Mouse (Mus musculus) large intestine, adult 2 months (tissue): Measurements from ENCODE around the gene Rai14. TPM values are rescaled to one million over a fixed set of nuclear protein-coding genes. Genes with fewer than 3 reads are reported as not detected.

ENCODE experiments used
- DNase-seq: peaks from one replicate; pipeline ENCODE4 v3.0.0-alpha.2; 2012; ENCODE audit warnings: low read depth, low spot score
- whole genome bisulfite sequencing: fragments of 180-500 bp; shearing (Covaris S2); methylation state at CpG from one replicate; pipeline ENCODE4 v1.1.7; 2018; 5-methylcytosine and 5-hydroxymethylcytosine counted together
- polyA plus RNA-seq: library from polyadenylated mRNA; depleted of rRNA; stranded (reverse); fragments of >200 nt; gene quantifications from 2 replicates; pipeline ENCODE4 v1.2.3, GENCODE M21; 2012

The Rai14 gene
- polyA plus RNA-seq, 1 experiment = 2.6 TPM

DNA sequence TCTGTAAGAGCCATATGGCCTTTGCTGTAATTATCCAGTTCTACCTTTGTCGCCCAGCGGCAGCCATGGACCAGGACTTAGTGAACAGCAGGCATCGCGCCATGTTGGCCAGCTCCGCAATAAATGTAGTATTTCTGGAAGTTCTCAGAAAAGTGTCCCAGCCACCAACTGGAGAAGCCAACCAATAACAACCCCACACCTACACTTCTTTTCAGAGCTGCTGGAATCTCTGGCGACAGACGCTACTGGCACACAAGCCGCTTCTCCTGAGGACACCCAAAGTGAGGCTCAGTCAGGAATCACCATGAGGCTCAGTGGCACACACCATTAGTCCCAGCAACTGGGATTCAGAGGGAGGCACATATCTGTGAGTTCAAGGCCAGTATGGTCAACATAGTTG is 82.4 kb downstream of the Rai14 start:
- WGBS = 98% methylated on average over 8 of the region's 8 CpGs
- no peak for DNase-seq

DNA sequence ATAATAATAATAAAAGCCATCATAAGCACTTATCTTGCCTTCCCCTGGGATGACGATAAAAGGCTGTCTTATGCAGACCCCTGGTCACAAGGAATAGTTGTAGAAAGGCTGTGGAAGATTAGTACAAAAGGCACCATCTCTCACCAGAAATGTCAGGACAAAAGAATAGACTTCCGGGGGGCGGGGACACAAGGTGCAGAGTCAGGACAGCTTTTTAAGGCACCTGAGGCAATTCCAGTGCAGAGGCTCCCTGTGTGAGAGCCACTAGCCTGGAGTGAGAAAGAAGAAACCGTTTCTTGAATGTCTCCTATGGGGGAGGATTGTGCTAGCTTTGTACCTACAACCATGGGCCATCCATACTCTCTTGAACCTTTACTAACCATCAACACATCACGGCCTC is 82.9 kb downstream of the Rai14 start:
- 96% methylated on average over 5 of the region's 5 CpGs for WGBS
- no peak for DNase-seq

- DNase-seq = no peak
- 87% methylated on average over 6 of the region's 6 CpGs for WGBS
Observed at GRCm38 (mm10) chr15:10628980-10629346, 85.5 kb downstream of the Rai14 start.

GRCm38 (mm10) chr15:10628131-10628979 is 86.1 kb downstream of the Rai14 start:
- 73% methylated on average over 16 of the region's 16 CpGs for WGBS
- DNase-seq = no peak

- 43% methylated on average over 10 of the region's 10 CpGs for WGBS
Observed at GRCm38 (mm10) chr15:10623571-10624227, 90.7 kb downstream of the Rai14 start.

GRCm38 (mm10) chr15:10621194-10621593 is 93.2 kb downstream of the Rai14 start:
- DNase-seq = no peak
- 89% methylated on average over 8 of the region's 8 CpGs for WGBS

More at GRCm38 (mm10) chr15:10623571-10624227, 90.7 kb downstream of the Rai14 start:
- no peak for DNase-seq

GRCm38 (mm10) chr15:10619678-10620077 is 94.7 kb downstream of the Rai14 start:
- DNase-seq = no peak
- 95% methylated on average over 3 of the region's 3 CpGs for WGBS

DNA sequence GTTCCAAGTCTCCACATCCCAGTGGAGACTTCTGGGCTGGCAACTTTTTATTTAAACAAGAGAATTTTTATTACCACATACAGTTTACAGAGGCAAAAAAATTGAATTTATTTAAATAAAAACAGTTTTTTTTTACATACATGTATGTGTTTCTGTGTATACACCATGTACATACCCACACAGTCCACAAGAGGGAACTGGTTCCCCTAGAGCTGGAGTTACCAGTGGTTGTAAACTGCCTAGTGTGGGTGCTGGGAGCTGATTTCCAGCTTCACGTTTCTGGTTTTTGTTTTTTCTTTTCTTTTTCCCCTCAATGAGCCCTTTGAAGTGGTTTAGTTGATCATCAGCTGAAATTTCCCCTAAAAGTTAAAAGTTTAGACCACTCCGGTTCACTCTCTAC is 96.1 kb downstream of the Rai14 start:
- no peak for DNase-seq
- 91% methylated on average over 2 of the region's 2 CpGs for WGBS

DNA sequence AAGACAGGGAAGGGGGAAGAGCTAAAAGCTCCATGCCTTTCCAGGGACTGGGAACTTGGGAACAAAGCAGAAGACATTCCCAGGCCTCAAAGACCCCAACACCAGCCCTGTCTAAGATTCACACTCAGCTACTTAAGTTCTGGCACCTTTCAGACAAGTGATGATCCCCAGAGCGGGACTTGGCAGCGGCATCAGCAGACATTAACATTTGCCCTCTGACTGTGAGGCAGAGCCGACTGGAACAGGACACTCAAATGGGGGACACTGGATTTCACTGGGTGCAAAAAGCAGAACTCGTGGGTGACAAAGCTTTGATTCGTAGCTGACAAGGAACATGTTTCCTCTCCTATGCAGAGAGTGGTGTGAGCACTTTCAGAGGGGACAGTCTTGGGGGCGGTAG is 98.4 kb downstream of the Rai14 start:
- WGBS = 79% methylated on average over 6 of the region's 6 CpGs
- no peak for DNase-seq

GRCm38 (mm10) chr15:10611040-10611439 is 103.4 kb downstream of the Rai14 start:
- no peak for DNase-seq
- WGBS = 91% methylated on average over 9 of the region's 9 CpGs

GRCm38 (mm10) chr15:10609107-10609506 is 105.3 kb downstream of the Rai14 start:
- DNase-seq = no peak
- 96% methylated on average over 4 of the region's 4 CpGs for WGBS

GRCm38 (mm10) chr15:10608508-10609098 is 105.8 kb downstream of the Rai14 start:
- WGBS = 68% methylated on average over 6 of the region's 6 CpGs

GRCm38 (mm10) chr15:10599413-10599812 is 115.0 kb downstream of the Rai14 start:
- no peak for DNase-seq
- 75% methylated on average over 7 of the region's 7 CpGs for WGBS

More at GRCm38 (mm10) chr15:10608508-10609098, 105.8 kb downstream of the Rai14 start:
- no peak for DNase-seq

DNA sequence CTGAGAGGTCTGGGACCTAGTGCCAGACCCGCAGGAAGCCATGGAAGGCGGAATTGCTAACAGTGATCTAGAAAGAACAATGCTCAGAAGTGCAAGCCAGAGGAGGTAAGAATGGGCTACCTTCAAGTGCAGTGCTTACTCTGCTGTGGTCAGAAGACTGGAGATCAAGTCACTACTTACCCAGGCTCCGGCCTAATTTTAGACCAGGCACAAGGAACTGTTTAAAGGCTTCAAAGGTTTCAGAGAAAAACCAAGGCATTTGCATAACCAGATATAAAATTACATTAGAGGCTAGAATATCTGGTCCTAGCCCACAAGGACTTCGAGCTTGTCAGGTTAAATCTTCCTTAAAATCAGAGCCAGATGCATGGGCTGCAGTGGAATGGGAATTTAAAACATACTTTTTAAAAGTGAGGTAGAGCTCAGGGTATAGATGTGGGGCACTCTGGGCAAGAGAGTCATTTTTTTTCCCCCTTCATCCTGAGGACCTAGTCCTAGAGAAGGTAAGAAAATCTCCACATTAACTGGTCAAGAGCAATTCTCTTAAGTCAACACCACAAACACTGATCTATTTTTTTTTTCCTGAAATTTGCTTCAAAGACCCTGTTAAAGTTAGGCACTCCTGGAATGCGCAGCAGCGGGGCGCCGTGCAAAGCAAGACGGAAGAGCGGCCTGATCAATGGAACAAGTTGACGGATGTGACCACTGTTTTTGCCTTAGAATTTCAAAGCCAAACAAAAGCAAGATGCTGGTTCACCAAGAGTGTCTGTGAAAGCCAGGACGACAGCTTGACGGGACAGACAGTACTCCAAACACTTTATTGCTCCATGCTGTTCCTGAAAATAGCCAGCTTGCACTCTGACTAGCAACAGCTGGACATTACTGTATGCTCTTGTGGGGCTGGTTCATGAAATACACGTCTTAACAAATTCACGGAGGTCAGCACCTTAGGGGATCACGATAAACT is 115.9 kb downstream of the Rai14 start:
- WGBS = 79% methylated on average over 16 of the region's 16 CpGs
- DNase-seq = no peak

DNA sequence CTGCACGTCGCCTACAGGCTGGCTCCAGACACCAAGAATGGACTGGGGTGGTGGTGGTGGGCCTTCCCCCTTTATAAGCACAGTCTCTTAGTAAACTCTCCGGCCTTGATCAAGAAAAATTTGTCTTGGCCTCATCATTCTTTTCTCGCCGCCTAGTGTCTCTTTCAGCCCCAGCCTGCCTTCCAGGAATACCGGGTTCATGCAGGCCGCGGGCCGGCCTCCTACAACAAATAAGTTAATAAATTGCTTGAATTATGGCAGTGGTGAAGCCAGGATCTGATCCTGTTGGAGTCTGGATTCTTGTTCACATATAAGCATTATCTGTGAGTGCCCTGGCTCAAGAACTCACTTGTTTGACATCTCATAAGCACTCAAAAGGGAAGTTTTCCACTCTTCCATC is 117.6 kb downstream of the Rai14 start:
- DNase-seq = no peak
- WGBS = 89% methylated on average over 9 of the region's 9 CpGs

DNA sequence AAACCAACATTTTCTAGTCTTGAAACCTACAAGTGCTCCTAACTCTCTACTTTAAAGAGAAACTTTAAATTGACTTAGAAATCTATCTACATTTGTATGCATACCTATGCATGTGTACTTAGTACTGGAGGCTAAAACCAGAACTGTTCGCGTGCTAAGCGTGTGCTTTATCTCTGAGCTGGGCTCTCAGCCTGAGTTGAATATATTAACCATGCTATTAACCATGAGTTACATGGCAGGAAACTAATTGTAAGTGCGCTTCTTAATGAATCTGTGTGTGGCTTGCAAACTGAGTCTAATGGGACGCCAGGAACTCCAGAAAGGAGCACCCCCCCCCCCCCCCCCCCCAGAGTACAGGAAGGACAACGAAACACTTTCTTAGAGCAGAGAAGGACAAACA is 119.0 kb downstream of the Rai14 start:
- WGBS = 90% methylated on average over 6 of the region's 6 CpGs
- no peak for DNase-seq

DNA sequence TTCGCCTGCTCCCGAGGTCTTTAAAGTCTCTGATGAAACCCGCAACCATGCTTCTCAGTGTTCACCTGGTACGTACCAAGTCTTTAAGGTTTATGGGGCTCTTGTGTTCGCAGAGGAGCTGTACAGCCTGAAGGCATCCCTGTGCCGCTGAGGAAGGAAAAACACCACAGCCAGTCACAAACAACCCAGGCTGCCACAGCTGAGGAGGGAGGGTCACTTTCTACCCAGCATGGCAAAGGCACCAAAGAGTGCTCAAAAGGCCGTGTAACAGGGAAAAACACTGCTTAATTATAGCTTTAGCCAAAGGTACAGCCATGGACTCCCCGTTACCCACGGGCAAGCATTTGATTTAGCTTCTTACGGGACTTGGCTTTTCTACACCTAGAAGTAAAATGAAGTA is 119.5 kb downstream of the Rai14 start:
- WGBS = 81% methylated on average over 10 of the region's 10 CpGs
- no peak for DNase-seq

GRCm38 (mm10) chr15:10593094-10593493 is 121.3 kb downstream of the Rai14 start:
- WGBS = 66% methylated on average over 6 of the region's 6 CpGs
- DNase-seq = no peak

GRCm38 (mm10) chr15:10586565-10586964 is 127.9 kb downstream of the Rai14 start:
- 82% methylated on average over 2 of the region's 2 CpGs for WGBS
- no peak for DNase-seq
